Mouse (Mus musculus): ENCODE data around the gene Tenm3.

The Tenm3 gene

DNA sequence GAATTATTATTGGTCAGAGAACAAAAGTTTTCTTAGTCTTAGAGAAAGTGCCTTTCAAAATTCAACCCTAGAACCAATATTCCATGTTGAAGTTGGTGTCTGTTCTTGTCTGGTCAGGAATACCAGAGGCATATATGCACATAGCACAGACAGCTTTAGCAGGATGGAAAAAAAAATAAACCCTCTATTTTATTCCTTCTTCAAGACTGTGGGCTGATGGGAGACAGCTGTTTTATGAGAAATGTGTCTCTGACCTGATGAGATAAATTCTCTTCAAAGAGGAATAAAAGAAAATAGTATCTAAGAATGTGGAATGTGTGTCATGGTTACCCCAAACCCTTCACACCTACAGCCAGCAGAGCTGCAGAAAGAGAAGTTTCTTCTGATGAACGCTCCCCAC, 173.4 kb downstream of the Tenm3 start:
- WGBS = 55% methylated on average over 1 of the region's 1 CpGs

DNA sequence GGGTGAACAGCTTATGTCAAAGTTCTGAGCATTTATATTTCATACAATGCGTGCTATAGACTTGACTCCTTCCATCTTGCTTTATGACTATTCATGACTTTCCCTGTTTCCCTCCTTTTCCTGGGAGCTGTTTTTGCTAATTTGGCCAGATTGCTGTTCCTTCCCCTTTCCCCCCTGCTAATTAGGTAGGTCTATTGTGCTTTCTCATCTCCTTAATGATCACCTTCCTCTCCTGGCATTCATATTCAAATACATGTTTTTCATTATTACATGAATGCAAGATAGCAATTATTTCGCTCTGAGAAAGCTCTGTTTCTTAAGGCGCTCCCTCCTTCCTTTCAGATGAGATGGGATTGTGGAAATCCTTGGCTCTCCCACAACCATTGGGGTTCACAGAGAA, 178.6 kb downstream of the Tenm3 start:
- WGBS = 87% methylated on average over 3 of the region's 3 CpGs

- 92% methylated on average over 1 of the region's 1 CpGs for WGBS
Observed at GRCm38 (mm10) chr8:48659226-48659625, 184.5 kb downstream of the Tenm3 start.

DNA sequence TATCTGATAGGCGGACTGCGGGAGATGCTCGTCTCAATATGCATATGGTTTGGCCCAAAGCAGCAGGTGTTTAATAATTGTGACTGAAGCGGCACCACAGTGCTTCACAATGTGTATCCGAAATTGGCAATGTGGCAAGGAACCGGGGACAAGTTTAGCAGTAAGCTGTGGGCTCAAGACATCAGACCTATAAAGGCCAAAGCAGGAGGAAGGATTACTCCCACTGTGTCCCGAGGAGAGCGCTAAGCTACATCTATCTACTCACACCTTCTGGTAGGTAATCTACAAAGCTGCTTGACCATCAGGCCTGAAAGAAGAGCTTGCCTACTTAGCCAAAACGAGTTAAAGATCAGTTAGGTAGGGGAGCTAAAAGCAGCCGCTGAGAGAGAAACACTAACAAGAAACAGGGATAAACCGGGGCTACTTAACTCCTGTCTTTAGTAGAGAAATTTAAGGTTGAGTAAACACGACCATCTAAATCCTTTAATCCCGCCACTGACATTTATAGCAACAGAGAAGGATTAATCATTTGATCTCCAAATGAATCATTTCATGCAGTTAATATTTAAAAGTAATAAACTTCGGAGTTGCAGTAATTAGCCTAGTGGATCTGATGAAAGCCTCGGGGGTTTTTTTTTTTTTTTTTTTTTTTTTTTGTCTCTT, 188.2 kb downstream of the Tenm3 start:
- 75% methylated on average over 15 of the region's 15 CpGs for WGBS

DNA sequence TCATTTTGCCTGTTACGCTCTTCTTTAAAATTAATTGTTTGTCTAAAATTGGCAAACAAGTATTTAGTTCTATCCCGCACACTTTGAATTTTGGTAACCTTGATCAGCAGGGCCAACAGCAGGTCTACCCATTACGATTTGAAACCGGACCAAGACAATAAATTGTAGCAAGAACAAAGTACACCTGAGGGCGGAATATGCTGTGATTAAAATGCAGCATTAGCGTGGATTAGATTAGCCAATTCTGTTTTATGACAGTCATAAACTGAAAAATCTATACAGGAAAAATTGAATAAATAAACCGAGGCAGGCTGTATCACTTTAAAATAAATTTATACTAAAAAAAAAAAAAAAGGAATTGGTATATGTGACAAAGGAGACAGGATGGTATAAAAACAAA, 193.9 kb downstream of the Tenm3 start:
- 94% methylated on average over 7 of the region's 7 CpGs for WGBS

GRCm38 (mm10) chr8:48649415-48649814, 194.3 kb downstream of the Tenm3 start:
- 73% methylated on average over 7 of the region's 7 CpGs for WGBS

- WGBS = 32% methylated on average over 18 of the region's 18 CpGs
Observed at GRCm38 (mm10) chr8:48646110-48646509, 197.6 kb downstream of the Tenm3 start.

DNA sequence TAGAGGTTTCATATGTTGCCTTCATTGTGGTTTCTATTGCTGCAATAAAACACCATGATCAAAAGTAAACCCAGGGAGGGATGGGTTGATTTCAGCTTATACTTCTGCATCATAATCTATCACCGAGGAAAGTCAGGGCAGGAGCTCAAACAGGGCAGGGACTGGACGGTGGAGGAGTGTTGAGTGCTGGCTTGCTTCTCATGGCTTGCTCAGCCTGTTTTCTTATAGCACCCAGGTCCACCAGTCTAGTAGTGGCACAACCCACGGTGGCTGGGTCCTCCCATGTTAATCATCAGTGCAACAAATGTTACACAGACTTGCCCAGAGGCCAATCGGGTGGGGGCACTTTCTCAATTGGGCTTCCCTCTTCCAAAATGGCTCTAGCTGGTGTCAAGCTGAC, 205.6 kb downstream of the Tenm3 start:
- WGBS = 91% methylated on average over 4 of the region's 4 CpGs

DNA sequence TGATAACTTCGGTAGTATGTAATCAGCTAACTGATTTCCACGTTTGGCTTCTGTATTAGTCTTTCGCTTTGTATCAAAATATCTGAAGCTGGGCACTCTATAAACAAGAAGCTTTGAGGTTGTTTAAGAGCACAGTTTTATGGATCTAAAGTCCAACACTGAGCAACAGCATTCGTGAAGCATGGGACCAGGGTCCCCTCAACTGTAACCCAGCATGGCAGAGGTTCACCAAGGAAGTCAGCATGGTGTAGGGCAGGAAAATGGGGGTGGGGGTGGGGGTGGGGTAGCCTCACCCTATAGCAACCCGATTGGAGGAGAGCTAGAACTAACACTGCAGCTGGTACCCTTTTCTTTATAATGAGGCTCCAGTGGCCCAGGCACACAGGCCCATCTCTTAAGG, 206.8 kb downstream of the Tenm3 start:
- 91% methylated on average over 5 of the region's 5 CpGs for WGBS

DNA sequence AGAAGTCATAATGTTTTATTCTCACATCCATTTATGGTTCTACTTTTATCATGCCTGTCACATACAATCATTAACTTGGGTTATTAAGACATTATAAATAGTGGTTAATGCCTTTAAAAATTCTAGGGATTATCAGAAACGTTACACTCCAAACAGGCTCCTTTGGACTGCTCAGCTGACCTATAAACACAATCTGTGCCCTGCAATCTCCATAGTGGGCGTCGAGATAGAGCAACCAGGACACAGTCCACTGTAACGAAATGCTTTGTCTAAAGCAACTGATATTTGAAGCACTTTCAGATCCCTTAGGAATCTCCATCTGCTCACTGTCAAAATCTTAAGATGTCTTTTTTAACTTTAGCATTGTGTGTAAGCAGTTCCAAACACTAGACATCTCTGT, 207.9 kb downstream of the Tenm3 start:
- WGBS = 82% methylated on average over 4 of the region's 4 CpGs

DNA sequence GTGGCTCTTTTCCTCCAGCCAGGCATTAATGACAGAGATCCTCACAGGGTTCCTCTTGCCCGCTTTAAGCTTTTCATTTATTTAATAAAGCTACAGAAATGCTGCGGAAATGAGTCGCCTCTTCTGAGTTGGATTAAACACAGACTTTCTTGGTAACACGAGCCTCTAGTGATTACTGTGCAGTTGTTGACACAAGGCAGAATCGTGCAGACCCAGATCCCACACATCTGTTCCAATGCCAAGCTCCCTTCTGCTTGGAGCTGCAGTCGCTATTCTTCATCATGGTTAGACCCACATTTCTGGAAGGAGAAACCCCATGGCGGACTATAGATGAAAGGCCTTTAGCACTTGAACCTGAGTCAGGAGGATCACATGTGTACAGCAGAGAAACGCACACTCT, 210.3 kb downstream of the Tenm3 start:
- 79% methylated on average over 8 of the region's 8 CpGs for WGBS

DNA sequence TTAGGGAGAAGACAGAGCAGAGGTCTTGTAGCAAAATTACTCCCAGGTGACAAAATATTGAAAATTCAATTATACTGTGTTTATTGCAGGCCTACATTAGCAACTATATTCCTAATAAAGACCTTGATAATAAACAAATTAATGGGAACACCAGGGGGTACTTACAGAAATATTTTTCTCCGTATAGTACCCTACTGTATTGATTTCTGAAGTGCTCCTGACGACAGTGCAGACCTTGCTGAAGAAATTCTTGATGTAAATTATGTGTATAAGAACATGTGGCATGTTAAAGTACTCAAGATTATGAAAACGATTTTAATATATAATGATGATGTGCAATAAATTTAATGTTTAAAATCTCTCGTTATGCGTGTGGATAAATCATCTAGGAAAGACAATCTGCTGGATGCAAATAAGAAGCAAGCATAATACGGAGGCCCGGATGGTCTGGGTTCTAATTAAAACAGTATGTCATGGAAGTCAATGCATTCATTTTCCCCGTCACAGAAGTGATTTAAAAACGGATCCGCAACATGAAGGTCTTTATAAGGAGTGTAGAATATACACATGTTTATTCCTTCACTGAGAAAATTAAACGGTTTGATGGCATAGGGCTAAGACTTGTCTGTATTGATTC, 221.1 kb downstream of the Tenm3 start:
- 91% methylated on average over 11 of the region's 11 CpGs for WGBS

DNA sequence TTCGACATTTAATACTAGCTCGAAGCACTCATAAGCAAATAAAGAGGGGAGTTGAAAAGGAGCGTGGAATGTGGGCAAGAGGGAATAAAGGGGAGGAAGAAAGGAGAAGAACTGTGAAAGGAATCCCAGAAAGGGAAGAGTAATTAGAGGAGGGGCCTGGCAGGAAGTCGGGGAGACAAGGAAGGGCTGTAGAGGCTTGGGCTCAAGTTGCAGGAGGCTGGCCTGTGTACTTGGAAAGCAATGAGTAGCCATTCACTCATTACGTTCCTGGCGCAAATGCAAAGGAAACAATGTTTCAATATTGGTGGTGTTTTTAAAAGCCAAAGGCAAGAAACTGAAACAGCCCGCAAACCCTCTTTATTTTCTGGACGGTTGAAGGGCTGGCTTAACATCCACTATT, 228.7 kb downstream of the Tenm3 start:
- 51% methylated on average over 8 of the region's 8 CpGs for WGBS

DNA sequence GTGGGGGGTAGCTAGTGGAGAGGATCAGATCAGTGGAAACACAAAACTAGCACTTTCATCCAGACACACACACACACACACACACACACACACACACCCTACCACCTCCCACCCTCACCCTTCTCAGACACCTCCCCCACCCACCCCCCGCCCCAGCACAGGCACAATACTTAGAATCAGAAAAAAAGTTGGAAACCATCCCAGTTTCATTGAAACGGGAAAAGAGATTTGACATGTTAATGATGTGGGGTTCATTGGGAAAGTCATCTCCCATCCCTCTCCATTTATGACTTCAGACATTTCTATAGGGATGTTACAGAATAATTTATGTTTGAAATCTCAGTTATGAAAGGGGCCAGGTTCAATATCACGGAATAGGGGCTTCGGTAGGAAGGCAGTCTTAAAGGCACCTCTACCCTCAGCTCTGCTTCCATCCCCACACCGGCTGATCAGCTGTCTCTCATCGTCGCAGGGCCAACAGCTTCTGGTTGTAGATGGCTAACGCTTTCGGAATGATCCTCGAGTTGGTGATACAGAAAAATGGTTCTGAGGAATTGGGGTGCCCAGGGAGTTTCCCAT, 231.7 kb downstream of the Tenm3 start:
- WGBS = 88% methylated on average over 10 of the region's 10 CpGs

- WGBS = 90% methylated on average over 12 of the region's 12 CpGs
Observed at GRCm38 (mm10) chr8:48611126-48611525, 232.6 kb downstream of the Tenm3 start.

DNA sequence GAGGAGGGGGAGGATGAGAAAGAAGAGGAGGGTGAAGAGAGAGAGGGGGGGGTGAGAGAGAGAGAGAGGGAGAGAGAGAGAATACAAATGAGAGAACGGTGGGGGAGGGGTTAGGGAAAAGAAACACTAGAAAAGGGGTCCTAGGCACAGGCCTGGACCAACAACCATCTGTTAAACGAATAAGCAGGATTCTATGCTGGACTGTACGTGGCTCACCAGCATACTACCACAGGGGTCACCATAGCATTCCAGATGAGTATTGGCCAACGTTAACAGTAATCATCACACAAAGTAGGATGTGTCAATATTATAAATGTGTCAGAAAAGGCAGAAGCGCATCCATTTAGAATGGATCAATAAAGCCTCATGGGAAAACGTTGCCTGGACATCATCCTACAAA, 233.4 kb downstream of the Tenm3 start:
- 81% methylated on average over 6 of the region's 6 CpGs for WGBS

DNA sequence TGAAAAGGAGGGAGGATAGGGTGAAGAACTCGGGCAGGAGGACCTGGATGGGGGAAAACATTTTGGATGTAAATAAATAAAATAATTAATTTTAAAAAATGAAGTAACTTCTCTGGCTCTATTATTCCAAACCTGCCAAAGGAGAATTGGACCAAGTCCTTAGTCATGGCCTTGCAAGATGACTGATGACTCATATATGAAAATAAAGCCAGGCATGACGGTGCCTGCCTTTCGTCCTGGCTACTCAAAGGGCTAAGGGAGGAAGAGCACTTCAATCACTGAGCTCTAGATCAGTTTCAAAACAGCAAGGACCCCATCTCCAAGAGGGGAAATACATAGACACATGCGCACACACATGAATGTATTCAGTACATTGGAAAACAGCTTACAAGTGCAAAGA, 234.1 kb downstream of the Tenm3 start:
- WGBS = 84% methylated on average over 4 of the region's 4 CpGs

- WGBS = 81% methylated on average over 10 of the region's 10 CpGs
Observed at GRCm38 (mm10) chr8:48604190-48604897, 239.4 kb downstream of the Tenm3 start.

DNA sequence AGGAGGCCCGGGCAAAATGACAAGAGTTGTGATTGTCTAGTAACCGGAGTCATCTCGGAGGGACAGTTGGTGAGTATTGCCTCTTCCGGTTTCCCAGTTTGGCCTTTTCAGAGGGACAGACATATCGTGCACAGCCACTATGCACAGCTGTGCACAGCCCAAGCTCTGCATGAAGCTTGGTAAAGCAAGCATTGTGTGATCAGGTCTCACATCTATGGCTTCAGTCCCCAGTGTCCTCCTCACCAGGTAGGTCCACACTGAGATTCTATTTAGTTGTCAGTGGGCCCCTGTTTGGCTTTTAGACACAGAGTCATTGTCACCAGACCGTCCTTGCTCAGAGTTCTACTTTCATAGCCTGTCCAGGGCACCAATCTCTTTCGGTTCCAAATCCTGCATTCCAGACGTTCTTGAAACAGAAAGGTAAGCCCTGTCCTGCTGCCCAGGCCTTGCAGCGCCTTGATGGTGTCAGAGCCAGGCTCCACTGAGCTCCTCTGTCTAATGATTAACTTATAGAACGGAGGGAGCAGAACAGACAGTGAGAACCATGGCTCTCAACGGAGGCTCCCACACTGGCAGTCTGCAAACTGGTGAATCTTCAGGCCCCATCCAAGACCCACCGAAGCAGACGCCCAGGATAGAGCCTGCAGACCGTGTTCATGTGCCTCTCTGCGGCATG, 240.4 kb downstream of the Tenm3 start:
- WGBS = 94% methylated on average over 15 of the region's 15 CpGs

- WGBS = 94% methylated on average over 4 of the region's 4 CpGs
Observed at GRCm38 (mm10) chr8:48601621-48602020, 242.1 kb downstream of the Tenm3 start.

GRCm38 (mm10) chr8:48599028-48599427, 244.7 kb downstream of the Tenm3 start:
- 91% methylated on average over 4 of the region's 4 CpGs for WGBS

DNA sequence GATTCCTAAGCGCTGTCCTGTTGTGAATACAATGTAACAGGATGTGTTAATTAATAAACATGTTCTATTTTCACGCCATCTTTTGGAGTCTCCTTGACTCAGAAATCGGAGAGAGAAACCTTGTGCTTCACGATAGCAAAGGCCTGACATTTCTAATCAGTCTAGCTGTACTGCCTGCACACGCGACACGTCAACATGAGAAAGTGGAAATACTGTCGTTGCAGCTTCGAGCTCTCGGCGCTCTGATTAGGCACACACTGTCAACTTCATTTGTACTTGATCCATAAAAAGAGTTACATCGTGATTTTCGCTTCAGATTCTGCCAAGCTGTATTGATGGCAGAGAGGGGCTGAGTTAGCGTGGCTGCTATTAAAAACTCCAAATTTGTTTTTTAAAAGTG, 247.4 kb downstream of the Tenm3 start:
- WGBS = 80% methylated on average over 14 of the region's 14 CpGs
